Comparison of ENCODE assay signal across 10 mouse cellular contexts in the genomic region with DNA sequence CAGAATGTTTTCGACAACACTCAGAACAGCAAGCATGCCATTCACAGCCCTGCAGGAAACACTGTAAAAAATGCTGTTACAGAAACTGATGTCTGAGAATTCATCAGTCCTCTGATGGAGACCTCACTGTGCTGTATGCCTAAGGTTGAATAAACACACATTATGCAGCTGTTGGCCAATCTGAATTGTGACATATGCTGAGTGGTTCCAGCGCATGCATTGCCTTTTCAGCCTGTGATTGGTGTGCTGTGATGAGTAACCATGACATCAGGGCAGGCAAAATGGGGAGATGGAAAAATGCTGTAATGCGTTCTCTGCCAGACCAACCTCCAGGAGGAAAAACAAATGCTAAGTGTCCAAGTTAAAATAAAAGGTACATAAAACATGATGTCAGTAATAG.
A peak's percentile ranks its signal among the peaks of the same experiment; 100 is the strongest.
DNase-seq lines count a peak whose midpoint lies in the region; ATAC-seq and TF ChIP-seq lines count a peak whose summit lies in the region.
"Had no signal": no experiment of that assay in that cellular context is flagged by ENCODE, and none has a peak within 500 bp of the region (broad histone marks: within the 10 kb centered on the region; RNA-seq: fewer than 3 reads in every experiment).

No protein-coding gene starts in this region.

- no peak overlapping the region for H3K4me2 ChIP-seq in kidney, postnatal 0 days (ENCODE audit: low read length)
- no peak overlapping the region for H3K4me2 ChIP-seq in CH12.LX (ENCODE audit: insufficient read depth, low read depth, poor library complexity, severe bottlenecking)

- dilution Hi-C loops in CH12.LX (cut with MboI; ENCODE audit: extremely low pct_ligation_motif_present, extremely low pct_unique_long_range_greater_than_20kb, low sequenced_read_pairs): no loop called here

- no peak for TF ChIP-seq EP300 in CH12.LX (IDR thresholded peaks at IDR 0.05; ENCODE audit: low read length)

- in situ Hi-C loops in CH12.LX (cut with MboI; ENCODE audit: low pct_ligation_motif_present, low pct_unique_long_range_greater_than_20kb, low sequenced_read_pairs): loop anchor here (25.0 kb wide), 1 partner anchor 388 kb away; no protein-coding TSS in a partner anchor

- no peak overlapping the region for H3K27ac ChIP-seq in kidney, postnatal 0 days
- no peak overlapping the region for H3K27ac ChIP-seq in CH12.LX (ENCODE audit: insufficient read depth, low read depth)

- TF ChIP-seq POLR2A in CH12.LX (IDR thresholded peaks at IDR 0.05; ENCODE audit: low read depth, low read length): no peak

- WGBS in kidney, postnatal 0 days: 61% methylated on average over 3 of the region's 3 CpGs

- peak; percentile 10 for DNase-seq in kidney, postnatal 0 days (ENCODE audit: low spot score)
- no peak for DNase-seq in kidney, postnatal 25 days
- DNase-seq in 3T3-L1 (ENCODE audit: low read depth, low spot score) (peak; percentile 90), CH12.LX (ENCODE audit: extremely low read depth) (peak; percentile 10)
- DNase-seq in layer of hippocampus, adult 9-10 months (ENCODE audit: low spot score): peak; percentile 6
- DNase-seq in thymus, postnatal 25 days: no peak
- DNase-seq: heart, postnatal 36 days; thymus, postnatal 36 days had no signal

- H3K4me1 ChIP-seq in kidney, postnatal 0 days (replicated peaks; ENCODE audit: insufficient read depth, low read length): no peaks in the 10 kb centered on the region
- 0 out of 4 replicates have a peak, but pooled peaks cover 0 to 3% of the 10 kb centered on the region in 2 experiments for H3K4me1 ChIP-seq in CH12.LX (ENCODE audit: control insufficient read depth in 1 of 2, insufficient read depth in 2 of 2)

- no peak for TF ChIP-seq CTCF in kidney, postnatal 0 days (IDR thresholded peaks at IDR 0.05; ENCODE audit: low read depth)
- TF ChIP-seq CTCF in CH12.LX (conservative IDR thresholded peaks at IDR 0.05 in 1 of 2, IDR thresholded peaks at IDR 0.05 in 1 of 2; ENCODE audit: low read depth in 2 of 2, low read length in 2 of 2): no peak

- no peaks in the 10 kb centered on the region for H3K79me2 ChIP-seq in CH12.LX (replicated peaks; ENCODE audit: control insufficient read depth, extremely low read depth, insufficient read depth, poor library complexity, severe bottlenecking)

- no peak overlapping the region for H3K9ac ChIP-seq in kidney, postnatal 0 days (ENCODE audit: low read depth, low read length)
- no peak overlapping the region for H3K9ac ChIP-seq in CH12.LX (ENCODE audit: insufficient read depth, low read depth)

- H3K36me3 ChIP-seq in kidney, postnatal 0 days (ENCODE audit: insufficient read depth, low read length): no peaks in the 10 kb centered on the region
- H3K36me3 ChIP-seq in CH12.LX (replicated peaks in 1 of 2; ENCODE audit: control insufficient read depth in 1 of 2, insufficient read depth in 1 of 2, low read length in 1 of 2): no peaks in the 10 kb centered on the region

- no peaks in the 10 kb centered on the region for H3K9me3 ChIP-seq in kidney, postnatal 0 days (replicated peaks; ENCODE audit: low read length)
- H3K9me3 ChIP-seq in CH12.LX (replicated peaks; ENCODE audit: low read length): no peaks in the 10 kb centered on the region

- no peaks in the 10 kb centered on the region for H3K27me3 ChIP-seq in kidney, postnatal 0 days (ENCODE audit: insufficient read depth, low read length)
- no peaks in the 10 kb centered on the region for H3K27me3 ChIP-seq in CH12.LX (replicated peaks)

- no peak for ATAC-seq in kidney, postnatal 0 days (replicated peaks; ENCODE audit: low FRiP score, low read depth)
- ATAC-seq in granulocyte monocyte progenitor cell, adult 5-6 weeks (replicated peaks; ENCODE audit: poor library complexity, severe bottlenecking): no peak
- ATAC-seq: Patski had no signal

- TF ChIP-seq RAD21 in CH12.LX (IDR thresholded peaks at IDR 0.05; ENCODE audit: low read depth, low read length): no peak

- H3K4me3 ChIP-seq in kidney, postnatal 0 days (replicated peaks; ENCODE audit: low read depth, low read length): no peak overlapping the region
- no peak overlapping the region for H3K4me3 ChIP-seq in CH12.LX (replicated peaks in 1 of 3; ENCODE audit: low read depth in 2 of 3, low read length in 2 of 3, poor library complexity in 1 of 3)

TF ChIP-seq in CH12.LX, 34 proteins besides CTCF, POLR2A, EP300 and RAD21:
- TF ChIP-seq TBP (conservative IDR thresholded peaks at IDR 0.05; ENCODE audit: low read depth, low read length) (no peak), ZC3H11A (IDR thresholded peaks at IDR 0.05; ENCODE audit: low read depth, low read length) (no peak), SMC3 (IDR thresholded peaks at IDR 0.05; ENCODE audit: low read depth, low read length) (no peak), NRF1 (IDR thresholded peaks at IDR 0.05; ENCODE audit: low read depth, low read length) (no peak), NELFE (IDR thresholded peaks at IDR 0.05; ENCODE audit: low read depth, low read length) (no peak)

Comparison
In these comparisons a context has a peak if more than half of its experiments do, and no peak if none do; other contexts are left out.
1. DNase-seq: peak in kidney, postnatal 0 days (single experiment), 3T3-L1 (single experiment), CH12.LX (single experiment) and layer of hippocampus, adult 9-10 months (single experiment); none in kidney, postnatal 25 days (0 of 2) and thymus, postnatal 25 days (single experiment).